Mouse (Mus musculus) Muller cell, postnatal 12 days (primary cell): ENCODE measurements around the gene Slc16a5.
"Not testable (repeated sequence)": the region's sequence is repeated elsewhere in the genome, so short reads cannot be mapped to it uniquely, and the experiment has no call there.

ENCODE experiments used
- DNase-seq: peaks from one replicate; pipeline ENCODE4 v3.0.0-alpha.2; 2015; ENCODE audit errors: inconsistent ontology term

The Slc16a5 gene

GRCm38 (mm10) chr11:115447321-115447885, 14.9 kb upstream of the Slc16a5 start:
- no peak for DNase-seq

GRCm38 (mm10) chr11:115448075-115448474, 14.2 kb upstream of the Slc16a5 start:
- no peak for DNase-seq

DNA sequence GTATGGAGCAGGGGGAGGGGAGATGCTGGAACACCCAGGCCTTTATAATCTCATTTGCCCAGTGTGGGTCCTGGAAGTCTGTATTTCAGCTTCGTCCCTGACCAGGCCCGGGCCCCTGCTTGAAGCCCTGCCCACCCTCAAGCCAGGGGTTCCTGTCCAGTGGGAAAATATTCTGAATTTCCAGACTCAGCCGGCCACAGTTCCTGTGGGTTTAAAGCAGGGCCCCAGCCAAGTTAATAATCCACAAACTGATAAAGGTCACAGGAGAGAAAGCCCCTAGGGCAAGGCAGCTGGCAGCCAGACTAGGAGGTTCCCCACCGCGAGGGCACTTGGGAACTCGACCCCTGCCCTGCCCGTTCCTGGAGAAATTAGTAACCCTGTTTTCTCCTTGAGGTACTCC, 13.3 kb upstream of the Slc16a5 start:
- no peak for DNase-seq

GRCm38 (mm10) chr11:115450176-115450575, 12.1 kb upstream of the Slc16a5 start:
- DNase-seq: no peak

- no peak for DNase-seq
These were observed 10.5 kb upstream of the Slc16a5 start for GRCm38 (mm10) chr11:115451781-115452241.

DNA sequence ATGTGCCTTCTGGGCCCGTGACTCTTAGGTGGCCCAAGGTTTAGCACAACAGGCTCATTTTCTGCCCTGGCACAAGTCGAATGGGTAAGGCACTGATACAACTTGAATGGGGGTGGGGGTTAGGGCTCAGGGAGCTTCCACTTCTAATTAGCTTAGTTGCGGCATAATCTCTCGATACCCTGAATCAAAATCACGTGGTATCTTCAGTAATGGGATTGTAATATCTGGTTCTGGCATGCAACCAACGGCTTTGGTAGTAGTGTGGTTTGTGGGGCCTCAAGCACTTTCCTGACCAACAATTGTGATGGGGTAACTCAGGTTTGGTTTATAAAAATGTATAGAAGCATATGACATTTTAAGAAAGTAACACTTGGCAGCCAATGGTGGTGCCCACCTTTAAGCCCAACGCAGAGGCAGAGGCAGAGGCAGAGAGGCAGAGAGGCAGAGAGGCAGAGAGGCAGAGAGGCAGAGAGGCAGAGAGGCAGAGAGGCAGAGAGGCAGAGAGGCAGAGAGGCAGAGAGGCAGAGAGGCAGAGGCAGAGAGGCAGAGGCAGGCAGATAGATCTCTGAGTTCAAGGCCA, 9.9 kb upstream of the Slc16a5 start:
- no peak for DNase-seq

DNA sequence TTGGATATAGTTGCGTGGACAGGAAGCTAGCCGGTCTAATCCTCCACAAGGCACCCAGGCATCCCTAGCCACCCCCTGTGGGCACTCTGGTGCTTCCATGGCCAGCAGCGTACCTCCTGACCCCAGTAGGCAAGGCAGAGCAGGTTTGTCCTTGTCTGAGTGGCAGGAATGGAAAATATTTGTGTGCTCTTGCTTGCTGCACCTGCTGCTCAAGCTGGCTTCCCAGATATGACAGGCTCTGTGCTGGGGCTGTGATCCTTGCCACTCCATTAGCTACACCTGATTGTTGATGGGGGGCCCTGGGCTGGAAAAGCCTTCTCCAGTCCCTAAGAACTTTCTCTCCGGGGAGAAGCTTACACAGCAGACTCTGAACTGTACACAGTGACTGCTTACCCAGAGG, 9.0 kb upstream of the Slc16a5 start:
- no peak for DNase-seq

DNA sequence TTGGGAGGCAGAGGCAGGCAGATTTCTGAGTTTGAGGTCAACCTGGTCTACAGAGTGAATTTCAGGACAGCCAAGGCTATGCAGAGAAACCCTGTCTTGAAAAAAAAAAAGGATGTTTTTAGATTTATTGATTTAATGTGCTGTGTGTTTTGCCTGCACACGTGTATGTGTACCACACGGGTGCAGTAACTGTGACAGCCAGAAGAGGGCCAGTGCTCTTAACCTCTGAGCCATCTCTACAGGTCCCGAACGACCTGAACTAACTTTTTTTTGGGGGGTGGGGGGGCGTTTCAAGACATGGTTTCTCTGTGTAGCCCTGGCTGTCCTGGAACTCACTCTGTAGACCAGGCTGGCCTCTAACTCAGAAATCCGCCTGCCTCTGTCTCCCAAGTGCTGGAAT, 7.5 kb upstream of the Slc16a5 start:
- DNase-seq: not testable (repeated sequence)

- DNase-seq: no peak
These were observed 6.7 kb upstream of the Slc16a5 start for GRCm38 (mm10) chr11:115455619-115456018.

DNA sequence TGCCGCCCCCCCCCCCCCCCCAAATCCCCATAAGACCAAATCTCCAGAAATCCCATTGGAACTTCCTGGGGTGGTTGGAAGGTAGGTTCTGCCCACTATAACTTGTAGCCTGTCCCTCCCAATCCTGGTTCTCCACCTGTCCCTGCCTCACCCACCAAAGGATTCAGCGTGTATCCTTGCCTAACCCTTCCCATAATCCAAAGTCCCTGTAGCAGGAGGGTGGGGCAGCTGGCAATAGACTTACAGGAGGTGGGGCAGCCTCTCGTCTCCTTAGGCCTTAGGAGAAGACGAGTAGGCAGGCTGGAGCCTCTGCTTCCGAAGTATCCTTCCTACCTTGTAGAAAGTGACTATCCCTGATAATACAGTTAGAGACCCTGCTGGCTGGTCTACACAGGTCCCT, 6.1 kb upstream of the Slc16a5 start:
- DNase-seq: no peak

- no peak for DNase-seq
These were observed 4.9 kb upstream of the Slc16a5 start for GRCm38 (mm10) chr11:115457405-115457804.

DNA sequence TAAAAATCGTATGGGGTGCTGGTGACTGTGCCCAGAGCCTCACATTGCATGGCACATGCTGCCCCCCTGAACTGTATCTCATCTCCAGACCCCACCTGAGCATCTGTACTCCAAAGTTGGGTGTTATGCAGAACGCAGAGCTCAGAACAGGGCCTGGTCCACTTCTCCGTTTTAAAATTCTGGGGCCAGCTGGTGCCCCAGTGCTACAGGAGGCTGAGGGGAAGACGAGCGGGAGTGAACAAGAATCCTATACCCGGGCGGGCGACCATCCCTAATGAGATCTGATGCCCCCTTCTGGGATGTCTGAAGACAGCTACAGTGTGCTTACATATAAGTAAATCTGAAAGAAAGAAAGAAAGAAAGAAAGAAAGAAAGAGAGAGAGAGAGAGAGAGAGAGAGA, 1.3 kb upstream of the Slc16a5 start:
- no peak for DNase-seq

- DNase-seq: no peak
These were observed 430 bp upstream of the Slc16a5 start for GRCm38 (mm10) chr11:115461846-115462242.

DNA sequence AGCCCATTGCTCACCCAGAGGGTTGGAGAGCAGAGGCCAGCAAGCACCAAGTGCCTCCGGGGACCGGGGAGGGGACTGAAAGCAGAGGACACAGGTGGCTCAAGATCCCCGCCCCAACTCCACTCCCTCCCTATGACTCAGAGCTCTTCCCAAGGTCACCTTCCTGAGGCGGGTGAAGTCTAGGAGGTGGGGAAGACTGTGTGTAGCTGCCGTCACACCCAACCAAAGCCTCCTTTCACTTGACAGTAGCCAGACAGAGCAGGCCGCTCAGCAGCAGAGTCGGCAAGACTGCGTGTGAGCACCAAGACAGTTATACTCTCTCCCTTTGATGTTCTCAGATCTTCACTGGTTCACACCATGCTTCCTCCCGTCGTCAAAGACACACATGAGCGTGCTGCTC, 1.1 kb downstream of the Slc16a5 start:
- DNase-seq: no peak

DNA sequence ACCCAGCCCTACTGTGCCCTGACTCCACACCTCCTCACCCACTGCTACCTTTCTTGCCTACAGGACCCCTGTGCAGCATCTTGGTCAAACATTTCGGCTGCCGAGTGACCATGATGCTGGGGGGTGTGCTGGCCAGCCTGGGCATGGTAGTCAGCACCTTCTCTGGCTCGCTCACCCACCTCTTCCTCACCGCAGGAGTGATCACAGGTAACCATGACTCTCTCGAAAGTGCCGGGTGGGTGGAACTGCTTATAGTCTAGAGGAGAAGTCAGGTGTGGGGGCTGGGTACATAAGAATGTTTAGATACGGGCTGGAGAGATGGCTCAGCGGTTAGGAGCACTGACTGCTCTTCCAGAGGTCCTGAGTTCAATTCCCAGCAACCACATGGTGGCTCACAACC, 2.6 kb downstream of the Slc16a5 start:
- DNase-seq: no peak

DNA sequence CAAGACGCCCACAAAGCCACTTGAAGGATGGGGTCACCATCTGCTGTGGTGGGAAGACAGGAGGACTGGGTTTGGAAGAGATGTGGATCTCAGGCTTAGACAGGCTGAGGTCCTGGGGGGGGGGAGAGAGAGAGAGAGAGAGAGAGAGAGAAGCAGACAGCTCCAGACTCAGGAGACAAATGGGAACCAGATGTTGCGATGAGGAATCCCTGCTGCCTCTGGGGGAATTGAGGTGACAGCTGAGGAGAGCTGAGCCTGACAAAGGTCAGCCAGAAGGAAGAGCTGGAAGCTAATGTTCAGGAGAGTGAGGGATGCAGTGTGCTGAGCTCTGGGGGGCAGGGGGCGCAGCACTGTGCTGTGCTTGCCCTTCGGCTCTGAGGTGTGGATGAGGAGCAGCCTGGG, 4.9 kb downstream of the Slc16a5 start:
- no peak for DNase-seq

GRCm38 (mm10) chr11:115472183-115472582, 9.9 kb downstream of the Slc16a5 start:
- no peak for DNase-seq

DNA sequence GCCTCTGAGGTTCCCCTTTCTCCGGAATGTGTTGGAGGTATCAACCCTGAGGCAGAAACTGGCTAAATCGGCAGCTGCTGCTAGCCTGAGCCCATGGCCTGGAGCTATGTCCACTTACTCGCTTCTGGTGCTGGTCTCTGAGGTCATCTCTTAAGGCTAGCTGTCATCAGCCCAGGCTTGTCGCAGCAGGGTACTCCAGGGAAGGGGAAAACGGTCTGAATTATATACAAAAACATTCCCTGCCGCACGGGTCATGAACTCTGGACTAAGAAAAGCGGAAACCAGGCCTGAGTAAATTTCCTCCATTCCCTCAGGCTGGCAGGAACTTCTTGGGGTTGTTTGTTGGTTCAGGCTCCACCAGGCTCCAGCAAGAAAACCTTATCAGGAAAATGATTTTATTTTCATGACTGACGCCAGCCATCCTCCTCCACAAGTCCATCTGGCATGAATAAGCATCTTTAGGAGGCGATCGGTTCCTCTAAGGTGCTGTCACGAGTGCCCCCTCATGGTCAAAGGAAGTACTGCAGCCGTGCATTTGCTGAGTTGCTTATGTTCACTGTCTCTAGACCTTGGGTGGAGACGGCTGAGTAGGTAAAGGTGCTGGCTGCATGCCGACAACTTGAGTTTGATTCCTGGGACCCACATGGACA, 11.5 kb downstream of the Slc16a5 start:
- DNase-seq: peak; percentile 71

- DNase-seq: peak; percentile 96
These were observed 12.9 kb downstream of the Slc16a5 start, which contains the start of gene Armc7 for GRCm38 (mm10) chr11:115475025-115475757. Gene Armc7, plus strand, starts transcription at chr11:115475667.

GRCm38 (mm10) chr11:115475758-115476237, 13.5 kb downstream of the Slc16a5 start:
- peak; percentile 10 for DNase-seq

- DNase-seq: not testable (repeated sequence)
These were observed 14.4 kb downstream of the Slc16a5 start for GRCm38 (mm10) chr11:115476630-115477029.

GRCm38 (mm10) chr11:115477388-115477787, 15.1 kb downstream of the Slc16a5 start:
- DNase-seq: not testable (repeated sequence)
